Mouse (Mus musculus): ENCODE measurements at regions not wholly inside any gene's neighbourhood (a gene's known extent, or its start where the extent isn't known, plus 50 kb on each side); places are given as distances from the start of the nearest gene placed in this dataset.

DNA sequence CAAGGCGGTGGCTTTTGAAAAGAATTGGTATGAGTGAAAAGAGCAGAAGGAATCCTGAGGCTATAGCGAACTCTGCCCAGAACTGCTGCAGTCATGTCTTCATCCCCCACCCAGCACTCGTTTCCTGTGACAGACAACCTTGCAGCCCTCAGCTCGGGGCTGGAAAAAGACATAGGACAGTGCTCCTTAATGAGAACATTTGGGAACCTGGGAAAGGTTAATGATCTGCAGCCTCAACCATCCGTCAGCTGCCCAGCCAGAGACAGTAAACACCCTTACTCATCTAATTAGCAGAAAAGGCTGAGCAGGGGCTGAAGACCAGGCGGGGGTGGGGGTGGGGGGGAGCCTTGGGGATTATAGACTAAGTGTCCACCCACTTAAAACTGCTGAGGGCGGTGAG lies 76.3 kb upstream of the Arhgap36 start:
- DNase-seq, result no peak

GRCm38 (mm10) chrX:49377067-49377466 lies 86.7 kb upstream of the Arhgap36 start:
- peak; percentile 1 for DNase-seq

DNA sequence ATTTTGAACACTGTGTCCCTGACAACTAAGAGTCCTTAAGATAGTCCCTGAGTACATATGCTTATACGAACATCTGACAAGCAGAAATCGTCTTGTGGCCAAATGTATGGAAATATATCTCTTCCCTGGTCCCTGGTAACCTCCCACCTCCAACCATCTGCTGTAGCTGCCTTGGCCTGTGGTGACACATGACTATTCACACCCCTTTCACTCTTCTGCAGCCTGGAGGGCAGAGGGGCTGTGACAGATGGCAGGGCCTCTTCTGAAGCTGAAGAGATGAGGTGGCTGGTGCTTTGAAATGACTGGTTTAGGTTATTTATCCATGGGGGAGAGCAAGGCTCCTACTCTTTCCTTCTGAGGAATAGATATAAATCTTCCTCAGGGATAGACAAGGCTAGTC lies 82.3 kb upstream of the Enox2 start:
- DNase-seq, result no peak

GRCm38 (mm10) chrX:49369404-49369803 lies 81.3 kb upstream of the Enox2 start:
- no peak for DNase-seq

DNA sequence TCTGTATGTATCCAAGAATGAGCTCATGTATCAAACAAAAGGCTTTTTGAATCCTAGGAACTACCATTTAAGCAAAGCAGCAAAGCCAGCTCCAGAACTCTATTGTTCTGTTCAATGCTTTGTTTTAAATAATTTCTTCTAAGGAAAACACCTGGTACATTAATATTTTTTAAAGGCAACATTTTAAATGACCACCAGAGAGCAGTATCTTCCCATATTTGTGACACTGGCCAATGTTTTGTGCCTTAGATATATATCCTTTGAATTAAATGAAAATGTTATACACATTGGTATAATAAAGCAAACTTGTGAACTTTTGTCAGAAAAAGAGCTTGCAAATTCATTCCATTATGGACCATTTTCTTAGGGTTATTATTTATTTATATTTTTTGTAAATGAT lies 58.4 kb upstream of the Enox2 start:
- no peak for DNase-seq

All from lung, postnatal 10 days (tissue).